Mouse (Mus musculus) monocyte, adult 59 days (primary cell): ENCODE measurements around the gene Eloa. TPM values are rescaled to one million over a fixed set of nuclear protein-coding genes. Genes with fewer than 3 reads are reported as not detected.

ENCODE experiments used
- total RNA-seq, 2 experiments: library from RNA; stranded (reverse); gene quantifications; one replicate each; pipeline ENCODE4 v1.2.4; 2023

Eloa gene
- total RNA-seq = 10 to 100 TPM; 67.4 to 70.3 TPM

GRCm38 (mm10) chr4:136021549-136022047 lies at the start of gene Eloa:
Eloa (minus strand) TSS chr4:136021763.

GRCm38 (mm10) chr4:136053247-136053596 lies 31.7 kb upstream of the Eloa start, which contains the start of gene Rpl11:
Rpl11 (minus strand) TSS chr4:136053428.

GRCm38 (mm10) chr4:135986943-135987710 lies 34.4 kb downstream of the Eloa start, which contains the start of gene Pithd1:
Pithd1 (minus strand) TSS chr4:135987264.

GRCm38 (mm10) chr4:135972556-135972906 lies 49.0 kb downstream of the Eloa start, which contains the start of gene Lypla2:
Lypla2 (minus strand) TSS chr4:135972626.

GRCm38 (mm10) chr4:135963457-135964193 lies 57.9 kb downstream of the Eloa start, which contains the start of gene Gale:
Gale (plus strand) TSS chr4:135963727.

Other genes with a start within 250 kb of the Eloa start
- 100 to 1,000 TPM; 100 to 109 TPM for gene Srsf10, start 166.0 kb downstream of the Eloa start, total RNA-seq
- 100 to 1,000 TPM; 137 to 150 TPM for gene Pnrc2, start 147.9 kb downstream of the Eloa start, total RNA-seq
- gene Cnr2, start 126.4 kb downstream of the Eloa start, total RNA-seq = 10 to 100 TPM; 16.9 to 20.3 TPM
- gene Fuca1, start 101.0 kb downstream of the Eloa start, total RNA-seq = 100 to 1,000 TPM; 186 to 202 TPM
- 10 to 100 TPM; 59.2 to 65.1 TPM for gene Hmgcl, start 75.3 kb downstream of the Eloa start, total RNA-seq
- 1 to 10 TPM; 7.9 to 9.4 TPM for gene Gale, start 58.0 kb downstream of the Eloa start, total RNA-seq
- 10 to 100 TPM; 93.1 to 95.1 TPM for gene Lypla2, start 49.1 kb downstream of the Eloa start, total RNA-seq
- 10 to 100 TPM; 23.2 to 23.9 TPM for gene Pithd1, start 34.5 kb downstream of the Eloa start, total RNA-seq
- gene Rpl11, start 31.7 kb upstream of the Eloa start, total RNA-seq = 100 to 1,000 TPM; 643 to 744 TPM
- 10 to 100 TPM; 38.4 to 43.4 TPM for gene Id3, start 121.7 kb upstream of the Eloa start, total RNA-seq
- 10 to 100 TPM; 40.7 to 45.3 TPM for gene E2f2, start 150.6 kb upstream of the Eloa start, total RNA-seq
- gene Asap3, start 184.6 kb upstream of the Eloa start, total RNA-seq = under 1 TPM in 1 of 2 experiments, not detected in 1; 0.24 TPM
- 1 to 10 TPM; 6.0 to 6.2 TPM for gene Tcea3, start 226.0 kb upstream of the Eloa start, total RNA-seq